Mouse (Mus musculus): ENCODE results near the gene Slc38a7.

DNA sequence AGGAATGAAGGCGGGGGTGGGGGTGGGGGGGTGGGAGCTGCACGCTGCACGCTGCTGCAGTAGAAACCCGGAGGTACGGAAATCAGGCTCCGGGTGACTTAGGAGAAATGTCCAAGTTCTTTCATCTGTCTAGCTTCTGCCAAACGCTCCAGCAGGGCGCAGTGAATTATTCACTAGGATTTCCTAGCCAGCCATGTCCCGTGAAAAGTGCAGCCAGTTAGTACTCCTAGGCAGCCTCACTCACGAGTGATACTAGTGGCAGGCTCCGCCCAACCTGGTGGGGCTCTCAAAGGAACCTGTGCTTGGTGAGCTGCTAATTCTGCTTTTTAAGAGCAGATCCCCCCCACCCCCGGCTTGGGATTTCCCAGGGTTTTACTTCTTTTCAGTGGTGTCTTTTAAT is 31.2 kb upstream of the Slc38a7 start:
- no peak for TF ChIP-seq CTCF (IDR thresholded peaks at IDR 0.05; ENCODE audit: extremely low read depth, insufficient read length, insufficient replicate concordance, low read depth, low read length)
- TF ChIP-seq POLR2A (IDR thresholded peaks at IDR 0.05; ENCODE audit: low read depth, low read length), result no peak

Data from small intestine, adult 2 months (tissue).